Comparison of ENCODE assay signal across 9 mouse cellular contexts in the genomic region with DNA sequence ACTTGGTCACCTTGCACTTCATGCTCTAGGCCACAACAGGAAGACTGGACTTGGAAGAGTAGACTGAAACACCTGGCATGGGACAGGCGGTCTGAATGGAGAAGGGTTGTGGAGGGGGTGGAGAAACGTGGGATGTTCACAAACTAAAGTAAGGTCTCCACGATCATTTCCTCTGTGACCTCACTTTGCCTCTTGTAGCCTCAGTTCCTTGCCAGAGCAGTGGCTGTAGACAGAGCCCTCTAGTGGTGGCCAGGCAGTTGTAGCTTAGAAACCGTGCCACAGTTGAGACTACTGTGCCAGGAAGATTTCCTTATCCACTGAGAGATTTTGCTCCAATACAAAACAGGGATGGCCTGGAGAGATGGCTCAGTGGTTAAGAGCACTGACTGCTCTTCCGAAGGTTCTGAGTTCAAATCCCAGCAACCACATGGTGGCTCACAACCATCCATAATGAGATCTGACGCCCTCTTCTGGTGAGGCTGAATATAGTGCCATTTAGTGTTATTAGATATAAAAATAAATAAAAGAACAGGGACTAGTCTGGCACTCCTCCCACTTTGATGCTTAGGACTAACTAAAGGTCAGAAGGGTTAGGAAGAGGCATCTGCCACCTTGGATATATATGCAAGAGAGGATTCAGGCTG. TPM values are rescaled to one million over a fixed set of nuclear protein-coding genes. Genes with fewer than 3 reads are reported as not detected.
DNase-seq lines count a peak whose midpoint lies in the region; ATAC-seq lines count a peak whose summit lies in the region.
"Had no signal": no experiment of that assay in that cellular context is flagged by ENCODE, and none has a peak within 500 bp of the region (broad histone marks: within the 10 kb centered on the region; RNA-seq: fewer than 3 reads in every experiment).

No protein-coding gene starts in this region.

- H3K27me3 ChIP-seq in neural tube, embryonic 15.5 days (replicated peaks), result peaks cover 24% of the 10 kb centered on the region
- peaks cover 9% of the 10 kb centered on the region; the same call in 1 of the 2 replicates for H3K27me3 ChIP-seq in intestine, embryonic 16.5 days (replicated peaks; ENCODE audit: control insufficient read depth, insufficient read depth, low read length)

- no peak overlapping the region for H3K4me3 ChIP-seq in neural tube, embryonic 15.5 days (replicated peaks)
- no peak overlapping the region for H3K4me3 ChIP-seq in intestine, embryonic 16.5 days (ENCODE audit: low read length)

- no peak overlapping the region for H3K27ac ChIP-seq in neural tube, embryonic 15.5 days (replicated peaks)
- no peak overlapping the region for H3K27ac ChIP-seq in intestine, embryonic 16.5 days (ENCODE audit: low read length)

- no peak for ATAC-seq in neural tube, embryonic 15.5 days (ENCODE audit: low FRiP score)
- ATAC-seq in intestine, embryonic 16.5 days, result no peak

- peaks cover 3% of the 10 kb centered on the region; the same call in 1 of the 2 replicates for H3K36me3 ChIP-seq in neural tube, embryonic 15.5 days
- H3K36me3 ChIP-seq in intestine, embryonic 16.5 days (ENCODE audit: control insufficient read depth, insufficient read depth, low read length), result peaks cover 2% of the 10 kb centered on the region; the same call in 1 of the 2 replicates

- H3K9me3 ChIP-seq in neural tube, embryonic 15.5 days (replicated peaks), result no peaks in the 10 kb centered on the region
- no peaks in the 10 kb centered on the region for H3K9me3 ChIP-seq in intestine, embryonic 16.5 days (ENCODE audit: control insufficient read depth, low read length)

- H3K4me1 ChIP-seq in neural tube, embryonic 15.5 days, result peaks cover 45% of the 10 kb centered on the region
- peaks cover 22% of the 10 kb centered on the region for H3K4me1 ChIP-seq in intestine, embryonic 16.5 days (ENCODE audit: control insufficient read depth, insufficient read depth, low read length)

- H3K9ac ChIP-seq in neural tube, embryonic 15.5 days (replicated peaks), result no peak overlapping the region
- H3K9ac ChIP-seq in intestine, embryonic 16.5 days (ENCODE audit: low read depth, low read length), result no peak overlapping the region

- H3K4me2 ChIP-seq in neural tube, embryonic 15.5 days, result no peak overlapping the region
- H3K4me2 ChIP-seq in intestine, embryonic 16.5 days (ENCODE audit: low read depth, low read length), result no peak overlapping the region

- WGBS in neural tube, embryonic 15.5 days, result 53% methylated on average over 6 of the region's 6 CpGs
- WGBS in intestine, embryonic 16.5 days, result 47% methylated on average over 6 of the region's 6 CpGs

- DNase-seq in adrenal gland, adult (ENCODE audit: inconsistent age in 2 of 2, low spot score in 1 of 2), result peak; percentile 55 to 81
- DNase-seq in adrenal gland, postnatal 4 days (ENCODE audit: low spot score in 2 of 2), result no peak
- peak; percentile 30 for DNase-seq in neural tube, embryonic 10.5 days (ENCODE audit: extremely low spot score, low spot score)
- peak; percentile 22 for DNase-seq in embryo, embryonic 11.5 days (ENCODE audit: low read depth, low spot score)
- DNase-seq in kidney, postnatal 36 days, result peak; percentile 60 to 74
- peak; percentile 72 for DNase-seq in retina, embryonic 14.5 days (ENCODE audit: low spot score)

RNA-seq across cellular contexts. Expression of a gene that starts 7.6 kb away (rescaled TPM):
- total RNA-seq in adrenal gland, postnatal 4 days (2021), result under 1 TPM in 1 of 2 experiments, not detected in 1; 0.39 TPM
- polyA plus RNA-seq in neural tube, embryonic 15.5 days (2015; fragmentation: Nextera tagmentation; extraction: Ambion mirVana), result 1.8 and 3.3 TPM in 2 replicates
- 1.0 and 1.4 TPM in 2 replicates for polyA plus RNA-seq in intestine, embryonic 16.5 days (2015; fragmentation: Nextera tagmentation; extraction: Ambion mirVana)
- total RNA-seq: left cerebral cortex, postnatal 25 days had no signal

RNA-seq across cellular contexts. Expression of a gene that starts 20.0 kb away (rescaled TPM):
- 1 to 10 TPM; 2.9 to 3.4 TPM for total RNA-seq in adrenal gland, postnatal 4 days (2021)
- polyA plus RNA-seq in neural tube, embryonic 15.5 days (2015; fragmentation: Nextera tagmentation; extraction: Ambion mirVana), result 0.19 and 0.89 TPM in 2 replicates
- 0.55 and 0.86 TPM in 2 replicates for polyA plus RNA-seq in intestine, embryonic 16.5 days (2015; fragmentation: Nextera tagmentation; extraction: Ambion mirVana)

RNA-seq across cellular contexts. Expression of a gene that starts 25.6 kb away (rescaled TPM):
- total RNA-seq in adrenal gland, postnatal 4 days (2021), result 1 to 10 TPM in 1 of 2 experiments, under 1 TPM in 1; 0.59 to 5.0 TPM
- polyA plus RNA-seq in neural tube, embryonic 15.5 days (2015; fragmentation: Nextera tagmentation; extraction: Ambion mirVana), result 0.64 TPM in 1 of 2 replicates, not detected in the other
- 4.2 and 4.7 TPM in 2 replicates for polyA plus RNA-seq in intestine, embryonic 16.5 days (2015; fragmentation: Nextera tagmentation; extraction: Ambion mirVana)
- total RNA-seq: left cerebral cortex, postnatal 25 days had no signal

RNA-seq across cellular contexts. Expression of a gene that starts 40.9 kb away (rescaled TPM):
- 100 to 1,000 TPM; 224 to 231 TPM for total RNA-seq in adrenal gland, postnatal 4 days (2021)
- polyA plus RNA-seq in neural tube, embryonic 15.5 days (2015; fragmentation: Nextera tagmentation; extraction: Ambion mirVana), result 118 and 137 TPM in 2 replicates
- polyA plus RNA-seq in intestine, embryonic 16.5 days (2015; fragmentation: Nextera tagmentation; extraction: Ambion mirVana), result 165 and 171 TPM in 2 replicates

RNA-seq across cellular contexts. Expression of a gene that starts 41.1 kb away (rescaled TPM):
- total RNA-seq in adrenal gland, postnatal 4 days (2021), result 1 to 10 TPM; 7.2 to 7.7 TPM
- polyA plus RNA-seq in neural tube, embryonic 15.5 days (2015; fragmentation: Nextera tagmentation; extraction: Ambion mirVana), result 31.9 and 35.6 TPM in 2 replicates
- 11.7 and 12.0 TPM in 2 replicates for polyA plus RNA-seq in intestine, embryonic 16.5 days (2015; fragmentation: Nextera tagmentation; extraction: Ambion mirVana)

Comparison
In these comparisons a context has a peak if more than half of its experiments do, and no peak if none do; other contexts are left out.
1. DNase-seq: peak in adrenal gland, adult (2 of 2), neural tube, embryonic 10.5 days (single experiment), embryo, embryonic 11.5 days (single experiment), kidney, postnatal 36 days (2 of 2) and retina, embryonic 14.5 days (single experiment); none in adrenal gland, postnatal 4 days (0 of 2).